Mouse (Mus musculus) kidney, adult 9 months (tissue): Measurements from ENCODE around the gene Olfr803.

ENCODE experiments used
- DNase-seq: peaks from one replicate; pipeline ENCODE4 v3.0.0; 2022

Olfr803 gene

GRCm38 (mm10) chr10:129694186-129694585 lies at the start of gene Olfr803:
Olfr803 (minus strand) TSS chr10:129694286.
- DNase-seq = no peak

GRCm38 (mm10) chr10:129741821-129742220 lies 47.7 kb upstream of the Olfr803 start, which contains the start of gene Olfr806:
Olfr806 (minus strand) TSS chr10:129741921.
- DNase-seq = no peak

- DNase-seq = no peak
Measured at GRCm38 (mm10) chr10:129729275-129729674, 35.2 kb upstream of the Olfr803 start, which contains the start of gene Olfr805. Olfr805 (minus strand) TSS chr10:129729375.

- DNase-seq = no peak
Measured at GRCm38 (mm10) chr10:129702910-129703309, 8.8 kb upstream of the Olfr803 start, which contains the start of gene Olfr804. Olfr804 (plus strand) TSS chr10:129703210.

GRCm38 (mm10) chr10:129688069-129688468 lies 6.0 kb downstream of the Olfr803 start, which contains the start of gene Olfr802:
Olfr802 (minus strand) TSS chr10:129688169.
- DNase-seq = no peak

GRCm38 (mm10) chr10:129673765-129674164 lies 20.3 kb downstream of the Olfr803 start, which contains the start of gene Olfr801:
Olfr801 (minus strand) TSS chr10:129673865.
- DNase-seq = no peak

- no peak for DNase-seq
Measured at GRCm38 (mm10) chr10:129657394-129657793, 36.7 kb downstream of the Olfr803 start, which contains the start of gene Olfr800. Olfr800 (plus strand) TSS chr10:129657694.

- peak; percentile 1 for DNase-seq
Measured at GRCm38 (mm10) chr10:129651763-129652162, 42.3 kb downstream of the Olfr803 start.
